Mouse (Mus musculus): ENCODE data around the gene Dlgap1.
"Not testable (repeated sequence)": the region's sequence is repeated elsewhere in the genome, so short reads cannot be mapped to it uniquely, and the experiment has no call there.

Dlgap1 gene

DNA sequence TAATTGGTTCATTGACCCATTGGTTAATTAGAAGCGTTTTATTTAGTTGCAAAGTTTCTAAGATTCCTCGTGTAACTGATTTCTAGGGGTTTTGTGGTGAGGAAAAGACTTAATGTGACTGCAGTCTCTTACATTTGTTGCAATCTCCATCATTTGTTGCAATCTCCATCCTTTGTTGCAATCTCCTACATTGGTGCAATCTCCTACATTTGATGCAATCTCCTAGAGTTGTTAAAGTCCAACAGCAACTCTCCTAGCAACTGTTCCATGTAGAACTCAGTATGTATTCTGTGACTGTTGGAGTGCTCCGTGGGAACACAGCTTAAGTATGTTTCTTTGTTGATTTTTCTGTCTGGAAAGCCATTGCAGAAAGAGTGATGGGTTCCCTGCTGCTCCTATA lies 565.4 kb downstream of the Dlgap1 start:
- no peak for DNase-seq

DNA sequence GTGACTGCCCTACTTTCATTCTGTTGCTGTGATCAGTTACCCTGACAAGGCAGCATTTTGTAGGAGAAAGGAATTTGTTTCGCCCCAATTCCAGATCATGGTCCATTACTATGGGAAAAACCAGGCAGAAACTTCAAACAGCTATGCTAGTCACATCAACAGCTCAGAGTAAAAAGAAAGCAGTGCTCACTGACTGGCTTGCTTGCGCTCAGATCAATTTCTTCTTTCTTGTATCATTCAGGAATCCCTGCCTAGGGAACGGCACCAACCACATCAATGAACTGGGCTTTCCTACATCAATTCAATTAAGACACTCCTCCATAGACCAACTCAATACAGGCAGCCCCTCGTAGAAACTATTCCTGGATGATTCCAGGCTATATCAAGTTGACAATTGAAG lies 572.9 kb downstream of the Dlgap1 start:
- no peak for DNase-seq

DNA sequence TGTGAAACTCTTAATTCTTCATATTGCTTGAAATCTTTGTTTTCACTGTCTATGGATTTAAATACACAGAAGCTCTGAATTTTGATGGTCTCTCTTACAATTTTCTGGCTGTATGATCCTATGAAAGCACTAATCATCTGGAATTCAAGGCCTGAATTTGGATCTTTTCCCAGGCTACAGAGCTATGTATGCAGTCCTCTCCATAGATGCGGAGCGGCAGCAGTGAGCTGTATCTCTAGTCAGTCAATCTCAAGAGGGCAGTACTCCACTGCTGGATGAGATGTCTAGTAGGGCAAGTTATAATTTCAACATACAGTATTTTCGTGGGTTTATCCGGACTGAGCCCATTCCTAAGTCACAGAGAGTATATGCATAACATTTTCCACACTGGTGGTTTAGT lies 581.9 kb downstream of the Dlgap1 start:
- no peak for DNase-seq

DNA sequence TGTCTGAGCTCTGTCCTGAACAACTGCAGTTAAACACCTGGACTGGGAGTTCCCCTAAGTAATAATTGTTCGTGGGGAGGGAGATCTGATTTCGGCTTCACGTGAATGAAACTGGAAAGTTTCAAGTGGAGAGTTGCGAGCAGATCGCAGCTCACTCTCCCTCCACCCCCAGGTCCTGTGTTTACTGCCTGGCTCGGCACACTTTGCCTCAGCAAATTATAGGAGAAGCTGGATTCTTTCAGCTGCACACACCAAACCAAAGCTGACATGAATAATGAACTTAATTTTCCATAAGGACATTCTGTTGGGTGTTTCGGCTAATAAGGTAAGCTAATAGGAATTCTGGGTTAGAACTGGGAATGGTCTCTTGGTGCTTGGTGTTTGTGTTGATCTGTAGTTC lies 592.7 kb downstream of the Dlgap1 start:
- DNase-seq: no peak

DNA sequence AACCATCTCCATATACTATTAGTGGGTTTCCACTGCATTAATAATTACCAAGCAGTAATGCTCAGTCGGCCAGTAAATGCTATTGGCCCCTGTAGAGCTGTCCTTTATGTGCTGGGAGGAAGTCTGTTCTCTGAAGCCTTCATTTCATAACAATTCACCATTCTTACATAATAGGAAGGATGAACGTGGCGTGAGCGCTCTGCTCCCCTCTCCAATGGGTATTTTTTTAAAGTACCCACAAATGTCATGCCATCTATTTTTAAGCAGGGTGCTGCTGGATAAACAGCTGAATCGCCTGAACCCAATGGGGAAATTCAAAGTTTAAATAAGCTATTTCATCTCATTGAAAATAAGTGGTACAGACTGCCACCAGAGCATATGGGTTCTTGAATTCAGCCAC lies 602.0 kb downstream of the Dlgap1 start:
- no peak for DNase-seq

DNA sequence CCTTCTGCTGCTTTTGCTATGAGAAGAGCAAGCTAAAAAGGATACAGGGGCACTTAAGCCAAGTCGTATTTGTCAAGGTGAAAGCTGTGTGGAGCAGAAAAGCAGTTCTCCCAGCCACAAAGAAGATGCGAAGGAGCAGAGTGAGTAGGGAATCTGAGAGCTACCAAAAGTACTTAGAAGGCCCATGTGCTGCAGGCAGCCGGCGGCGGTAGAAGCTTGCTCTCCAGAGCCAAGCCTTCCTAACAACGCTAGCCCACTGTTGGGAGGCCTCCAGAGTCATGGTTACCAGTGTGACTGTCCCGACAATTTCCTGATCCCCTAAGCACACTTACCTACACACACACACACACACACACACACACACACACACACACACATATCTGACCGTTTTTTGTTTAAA lies 614.2 kb downstream of the Dlgap1 start:
- no peak for DNase-seq

DNA sequence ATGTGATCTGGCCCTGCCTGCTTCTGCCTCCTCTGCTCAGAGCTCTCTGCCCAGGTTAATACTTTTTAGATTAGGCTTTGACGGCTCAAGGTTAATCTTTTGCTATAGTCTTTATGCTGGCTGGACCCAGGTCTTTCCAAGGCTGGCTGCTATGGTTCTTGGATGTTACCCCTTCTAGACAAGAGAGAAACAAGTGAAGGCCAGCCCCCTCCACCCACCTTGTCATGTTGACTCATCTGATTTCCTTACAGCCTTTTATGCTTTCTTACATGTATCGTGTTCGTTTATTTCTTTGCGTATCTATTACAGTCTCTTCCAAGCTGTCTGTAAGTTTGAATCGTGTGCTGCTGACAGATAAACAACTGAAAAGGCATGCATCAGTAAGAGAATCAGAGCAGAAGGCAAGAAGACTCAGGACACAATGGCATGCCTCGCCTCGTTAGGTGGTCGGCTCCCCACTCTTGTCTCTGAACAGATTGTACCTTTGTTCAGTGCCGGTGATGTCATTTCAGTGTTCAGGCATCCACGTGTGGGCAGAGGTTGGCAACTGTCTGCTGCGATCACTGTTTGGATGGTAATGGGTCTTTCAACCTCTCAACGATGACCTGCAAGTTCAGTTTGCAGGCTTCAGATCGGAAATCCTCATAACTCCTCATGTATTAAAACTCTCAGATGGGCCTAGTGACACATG lies 618.0 kb downstream of the Dlgap1 start:
- no peak for DNase-seq

DNA sequence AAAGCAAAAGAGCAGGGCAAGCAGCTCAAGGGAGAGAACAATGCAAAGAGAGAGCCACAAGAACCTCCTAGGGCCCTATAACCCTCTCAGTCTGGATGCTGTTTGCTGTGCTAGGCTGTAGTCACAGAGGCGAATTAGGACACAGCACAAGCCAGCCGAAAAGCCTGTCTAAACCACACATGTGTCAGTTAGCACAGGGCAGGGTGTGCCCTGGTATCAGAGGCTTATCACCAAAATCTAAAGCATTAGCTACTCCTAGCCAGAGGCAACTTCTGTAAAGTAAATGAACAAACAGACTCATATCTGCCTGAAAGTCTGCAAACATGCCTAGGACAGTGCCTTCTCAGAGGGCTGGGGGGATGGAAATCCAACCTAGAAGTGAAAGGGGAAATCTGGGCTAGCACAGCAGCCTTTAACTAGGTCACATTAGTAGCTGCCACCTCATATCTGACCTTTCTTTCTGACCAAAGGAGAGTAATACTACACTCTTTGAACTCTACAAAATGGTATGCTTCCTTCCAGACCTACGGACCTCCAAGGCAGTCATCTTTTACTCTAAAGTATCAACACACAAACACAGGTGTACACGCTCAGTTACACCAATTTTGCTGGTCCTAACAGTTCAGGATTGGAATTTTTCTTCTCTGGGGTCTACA lies 619.2 kb downstream of the Dlgap1 start:
- not testable (repeated sequence) for DNase-seq

DNA sequence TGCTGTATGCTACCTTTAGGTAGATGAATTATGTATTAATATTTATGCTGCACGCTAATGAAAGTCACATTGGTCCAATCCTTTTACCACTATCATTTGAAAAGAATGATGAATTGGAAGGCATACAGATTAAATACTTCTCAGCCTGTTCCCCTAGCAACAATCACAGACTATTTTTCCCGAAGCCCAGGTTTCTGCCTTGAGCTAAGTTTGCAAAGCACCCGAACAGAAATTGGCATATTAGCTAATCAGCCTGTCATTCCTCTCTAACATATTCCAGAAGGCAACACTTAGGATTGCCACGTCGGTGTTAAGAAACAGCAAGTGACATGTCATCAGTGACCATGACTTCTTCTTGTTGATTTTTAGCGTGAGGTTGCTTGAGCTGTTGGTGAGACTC lies 619.8 kb downstream of the Dlgap1 start:
- DNase-seq: no peak

DNA sequence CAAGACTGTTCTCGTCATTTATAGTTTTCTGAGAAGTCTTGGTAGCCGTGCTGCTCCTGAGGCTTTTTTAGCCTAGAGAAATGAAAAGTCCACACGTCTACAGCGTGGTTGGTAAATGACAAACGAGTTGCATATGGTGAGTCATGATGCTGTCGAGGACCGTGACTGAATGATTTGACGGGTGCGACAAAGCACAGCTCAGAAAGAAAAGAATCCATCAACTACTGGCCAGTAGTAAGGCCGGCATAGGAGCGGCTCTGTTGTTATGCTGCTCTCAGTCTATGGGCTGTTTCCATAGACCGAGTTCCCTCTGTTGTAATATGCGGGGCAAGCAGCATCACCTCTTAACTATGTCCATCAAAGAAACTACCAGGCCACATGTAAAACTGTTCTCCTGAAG lies 620.3 kb downstream of the Dlgap1 start:
- no peak for DNase-seq

DNA sequence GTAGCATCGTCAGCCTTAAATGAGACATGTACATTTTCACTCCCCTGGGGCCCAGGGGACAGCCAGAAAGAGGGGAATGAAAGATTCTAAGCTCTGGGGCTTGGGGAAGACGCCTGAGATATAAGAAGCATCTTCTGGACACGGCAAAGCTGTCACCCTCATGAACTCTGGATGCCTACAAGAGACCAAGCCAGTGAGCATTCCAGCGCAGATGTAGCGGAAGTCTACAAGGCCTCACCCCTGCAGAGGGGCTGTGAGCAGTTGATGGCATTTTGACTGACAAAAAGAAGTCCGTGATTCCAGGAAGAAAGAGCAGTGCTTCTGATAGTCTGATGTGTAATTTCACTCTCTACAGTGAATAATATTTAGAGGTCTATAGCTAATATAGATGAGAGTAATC lies 621.6 kb downstream of the Dlgap1 start:
- no peak for DNase-seq

DNA sequence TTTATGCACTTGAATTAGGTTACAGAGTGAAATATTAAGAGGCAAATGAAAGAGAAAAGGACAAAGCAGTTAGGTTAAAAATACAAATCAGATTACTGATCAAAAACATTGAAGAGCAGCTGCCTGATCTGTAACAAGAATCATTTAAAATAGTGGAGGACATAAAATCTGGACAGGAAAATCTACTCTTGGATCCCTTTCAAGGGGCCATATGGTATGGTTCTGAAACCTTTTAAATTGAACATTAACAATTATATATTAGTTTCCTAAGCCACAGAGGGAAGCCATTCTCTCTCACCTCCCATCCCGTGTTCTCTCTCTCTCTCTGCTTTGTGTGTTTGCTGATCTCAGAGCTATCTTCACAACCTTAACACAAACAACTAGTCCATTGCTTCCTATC lies 625.4 kb downstream of the Dlgap1 start:
- no peak for DNase-seq

DNA sequence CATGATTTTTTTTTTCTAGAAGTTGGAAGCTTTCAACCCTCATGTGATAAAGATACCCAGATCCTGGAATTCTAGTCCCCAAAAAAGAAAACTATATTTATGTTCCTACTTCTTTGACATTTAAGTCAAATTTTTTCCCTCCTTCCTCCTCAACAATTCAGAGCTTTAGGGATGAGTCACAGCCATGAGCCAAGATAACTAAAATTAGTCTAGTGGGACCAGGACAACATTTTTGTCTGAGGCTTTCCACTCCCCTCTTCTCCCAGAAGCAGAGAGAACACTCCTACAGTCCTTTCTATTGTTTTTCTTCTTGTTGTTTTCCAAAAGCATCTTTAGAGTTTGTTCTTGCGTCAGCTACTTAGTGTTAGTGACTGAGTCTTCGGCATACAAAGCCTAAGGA lies 627.5 kb downstream of the Dlgap1 start:
- no peak for DNase-seq

DNA sequence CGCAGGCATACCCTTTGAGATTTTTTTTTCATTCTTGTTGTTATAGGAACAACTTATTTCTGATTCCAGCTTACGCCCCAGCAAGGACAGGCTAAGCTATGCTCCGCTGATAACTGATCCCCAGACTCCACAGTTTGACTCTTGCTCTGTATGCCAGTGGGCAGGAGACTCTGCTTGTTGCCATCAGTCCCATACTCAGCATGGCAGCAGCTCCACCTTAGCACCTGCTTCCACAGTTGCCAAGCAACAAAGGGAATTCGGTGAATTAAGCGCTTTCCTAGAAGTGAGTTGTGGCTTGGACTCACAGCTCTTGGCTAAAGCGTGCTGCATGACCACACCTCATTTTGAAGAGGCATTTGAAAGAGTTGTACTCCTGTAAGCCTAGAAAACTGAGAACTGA lies 631.6 kb downstream of the Dlgap1 start:
- no peak for DNase-seq

DNA sequence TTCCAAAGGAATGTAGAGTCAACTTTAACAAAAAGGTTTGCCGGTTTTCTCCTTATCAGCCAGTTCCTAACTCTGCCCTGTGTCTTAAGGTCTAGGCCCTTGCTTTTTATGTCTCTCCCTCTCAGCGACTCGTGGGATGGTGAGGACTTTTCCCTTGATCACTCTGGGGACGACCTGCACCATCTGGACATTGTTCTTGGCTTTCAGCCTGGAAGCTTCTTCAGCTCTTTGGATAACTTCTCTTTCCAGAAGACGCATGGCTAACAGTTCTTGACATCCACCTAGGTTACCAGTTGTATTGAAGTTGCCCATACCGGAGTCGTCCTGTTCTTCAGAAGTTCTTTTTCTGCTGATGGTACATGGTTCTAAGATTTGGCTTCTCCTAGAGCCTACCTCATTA lies 633.2 kb downstream of the Dlgap1 start:
- DNase-seq: no peak

DNA sequence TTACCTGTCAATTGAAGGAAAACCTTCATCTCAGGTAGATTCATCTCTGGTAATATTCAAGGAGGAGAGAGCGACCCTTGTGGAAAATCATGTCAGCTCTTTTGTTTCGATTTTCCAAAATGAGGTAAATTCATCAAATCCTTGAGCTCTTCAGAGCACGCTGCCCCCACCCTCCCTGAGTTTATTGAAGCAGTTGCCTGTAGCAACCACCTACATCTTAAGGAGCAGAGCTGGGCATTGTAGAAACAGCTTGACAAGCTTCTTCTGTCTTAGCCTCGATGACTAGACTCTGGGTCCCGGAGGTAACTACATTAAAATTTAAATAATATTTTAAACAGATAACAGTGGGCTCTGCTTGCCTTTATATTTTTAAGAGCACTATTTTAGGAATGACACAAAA lies 636.8 kb downstream of the Dlgap1 start:
- DNase-seq: no peak

DNA sequence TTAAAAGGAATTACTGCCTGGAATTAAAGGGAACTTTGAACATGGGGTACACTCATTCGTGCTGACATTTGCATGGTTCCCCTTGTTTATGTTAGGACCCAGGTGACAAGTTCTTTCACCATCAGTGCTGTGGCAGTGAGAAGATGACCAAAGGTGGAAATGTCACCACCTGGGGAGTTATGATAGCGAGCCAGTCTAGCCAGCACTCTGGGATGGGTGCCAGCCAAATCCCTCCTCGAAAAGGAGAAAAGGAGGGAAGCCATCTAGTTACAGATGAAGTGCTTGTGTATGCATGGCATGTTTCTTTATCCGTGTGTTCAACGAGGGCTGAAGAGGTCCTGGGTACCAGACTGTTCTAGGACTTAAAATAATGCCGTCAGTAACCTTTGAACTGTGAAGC lies 643.3 kb downstream of the Dlgap1 start:
- no peak for DNase-seq

DNA sequence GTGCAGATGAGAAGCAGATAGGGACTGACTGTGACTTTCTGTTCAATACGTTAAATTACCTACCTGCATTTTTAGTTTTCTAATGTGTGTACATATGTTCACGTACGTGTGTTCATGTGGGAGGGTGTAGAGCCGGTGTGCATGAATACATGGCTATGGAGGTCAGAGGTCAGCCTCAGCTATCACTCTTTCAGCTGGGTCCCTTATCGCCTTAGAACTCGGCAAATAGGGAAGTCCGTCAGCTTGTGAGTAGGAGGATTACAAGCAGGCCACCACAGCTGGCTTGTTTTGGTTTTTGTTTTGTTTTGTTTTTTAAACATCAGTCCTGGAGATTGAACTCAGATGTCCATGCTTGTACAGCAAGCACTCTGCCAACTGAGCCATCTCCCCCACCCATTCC lies 645.0 kb downstream of the Dlgap1 start:
- DNase-seq: no peak

DNA sequence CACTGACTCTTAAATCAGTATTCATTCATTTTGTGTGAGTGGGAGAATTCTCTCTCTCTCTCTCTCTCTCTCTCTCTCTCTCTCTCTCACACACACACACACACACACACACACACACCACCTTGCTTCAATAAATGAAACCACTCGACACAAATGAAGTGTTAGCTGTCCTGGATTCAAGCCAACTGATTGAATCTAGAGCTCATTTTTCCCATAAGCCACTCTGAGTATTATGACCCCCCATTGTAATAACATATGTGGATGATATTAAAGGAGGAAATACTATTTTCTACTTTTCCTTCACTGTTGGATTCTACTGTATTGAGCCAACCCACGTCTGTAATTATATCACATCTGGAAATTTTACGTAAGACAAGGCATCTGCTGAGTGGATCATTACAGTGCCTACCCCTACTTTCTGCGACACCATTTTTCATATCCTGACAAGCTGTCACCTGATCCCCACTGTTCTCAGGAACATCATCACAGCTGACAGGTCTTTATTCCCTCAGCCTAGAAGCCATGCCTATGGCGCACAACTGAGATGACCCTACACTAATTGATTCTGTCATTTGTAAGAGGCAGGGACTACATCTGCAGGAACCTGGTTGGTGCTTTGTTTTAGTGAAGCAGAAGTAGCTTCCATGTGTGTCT lies 645.7 kb downstream of the Dlgap1 start:
- no peak for DNase-seq

DNA sequence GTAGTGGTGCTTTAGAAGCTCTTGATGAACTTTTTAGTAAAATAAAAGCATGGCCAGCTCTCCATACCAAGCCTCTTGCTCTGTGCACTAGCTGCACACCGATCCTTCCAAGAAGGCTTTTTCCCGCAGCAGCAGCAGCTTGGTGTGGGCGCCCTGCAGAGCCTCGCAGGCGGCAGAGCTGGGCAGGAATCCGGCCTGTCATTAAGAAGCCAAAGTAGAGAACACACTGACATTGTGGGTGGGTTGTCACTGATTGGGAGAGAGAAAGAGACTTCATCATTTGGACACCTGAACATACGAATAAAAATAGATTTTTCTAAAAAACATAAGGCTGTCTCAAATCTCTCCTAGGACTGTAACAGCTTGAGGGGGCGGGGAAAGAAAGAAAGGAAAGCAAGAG lies 653.6 kb downstream of the Dlgap1 start:
- no peak for DNase-seq

DNA sequence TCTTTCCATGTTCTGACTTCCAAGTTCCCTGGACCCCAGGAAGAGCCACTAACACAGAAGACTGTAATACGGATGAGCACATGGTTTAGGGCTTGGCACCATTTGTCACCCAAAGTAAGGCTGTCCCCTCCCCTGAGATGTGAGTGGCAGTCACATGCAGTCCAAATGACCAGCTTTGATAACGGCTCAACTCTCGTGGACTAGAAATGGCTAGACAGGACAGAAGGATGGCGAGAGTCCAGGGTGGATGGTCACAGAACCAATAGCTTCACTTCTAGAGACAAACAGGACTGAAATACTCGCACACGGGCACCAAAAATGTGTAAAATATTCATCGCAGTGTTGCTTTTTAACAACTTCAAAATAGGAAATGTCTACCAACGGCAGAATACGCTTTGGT lies 657.5 kb downstream of the Dlgap1 start:
- DNase-seq: no peak

DNA sequence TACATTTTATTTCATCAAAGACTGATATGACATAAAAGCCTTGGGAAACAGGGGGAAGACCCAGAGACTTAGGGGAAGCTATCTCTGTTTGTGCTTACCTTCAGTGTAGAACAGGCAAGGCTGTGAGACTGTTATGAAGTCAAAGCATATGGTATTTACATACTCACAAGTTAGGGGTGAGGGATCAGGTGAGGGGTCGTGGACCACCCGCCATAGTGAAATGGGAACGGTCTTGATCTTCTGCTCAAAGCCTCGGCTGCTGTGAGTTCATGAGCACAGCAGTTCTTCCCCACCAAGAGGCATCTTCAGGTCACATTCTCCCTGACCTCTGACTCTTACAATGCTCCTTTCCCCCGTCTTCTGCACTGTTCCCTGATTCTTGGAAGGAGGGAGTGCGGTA lies 658.1 kb downstream of the Dlgap1 start:
- no peak for DNase-seq

DNA sequence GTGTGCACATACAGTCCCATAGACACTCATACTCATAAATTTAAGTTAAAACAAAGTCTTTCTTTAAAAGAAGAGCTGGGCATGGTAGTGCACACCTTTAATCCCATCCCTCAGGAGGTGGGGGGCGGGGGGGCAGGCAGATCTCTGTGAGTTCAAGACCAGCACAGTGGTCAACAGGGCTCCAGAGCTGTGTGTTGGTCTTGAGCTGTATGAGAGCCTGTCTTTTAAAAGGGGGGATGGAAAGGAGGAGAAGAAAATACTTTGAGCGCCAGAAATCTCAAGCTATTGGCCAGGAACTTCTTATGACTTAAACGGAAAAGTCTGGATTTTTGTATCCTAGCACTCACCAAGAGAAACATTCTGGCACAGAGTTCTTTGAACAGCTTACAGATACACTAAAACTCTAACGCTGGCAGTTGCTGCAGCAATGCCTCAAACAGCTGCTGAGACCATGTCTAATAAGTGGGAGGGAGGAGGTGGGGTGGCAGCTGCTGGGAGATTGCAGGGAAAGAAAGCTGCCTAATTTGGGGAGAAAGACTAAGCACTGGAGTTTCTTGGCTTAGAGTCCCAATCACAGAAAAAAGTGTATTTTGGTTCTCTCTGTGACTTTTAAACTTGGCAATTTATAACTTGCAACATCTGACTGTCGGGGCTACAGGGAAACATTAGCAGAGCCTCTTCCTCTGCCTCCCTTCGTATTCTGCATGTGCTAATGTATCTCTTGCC lies 660.9 kb downstream of the Dlgap1 start:
- DNase-seq: no peak
